Mouse (Mus musculus) splenic B cell, adult 2 months (primary cell): ENCODE measurements around the gene Cd40.

Experiments used
- DNase-seq: peaks from one replicate; pipeline ENCODE4 v3.0.0-alpha.2; 2011; ENCODE audit warnings: low read depth, low spot score
- H3K27me3 ChIP-seq: 2 replicates; pipeline ENCODE4 v1.6.1; 2012; ENCODE audit warnings: mild to moderate bottlenecking, low read length, moderate library complexity, mixed read lengths; ENCODE audit not compliant: control insufficient read depth, poor library complexity, insufficient read depth, severe bottlenecking
- H3K36me3 ChIP-seq: 2 replicates; pipeline ENCODE4 v1.6.1; 2012; ENCODE audit warnings: mild to moderate bottlenecking, low read length, moderate library complexity, mixed read lengths; ENCODE audit not compliant: control insufficient read depth, poor library complexity, insufficient read depth, severe bottlenecking

Cd40 gene

GRCm38 (mm10) chr2:165054888-165055852 is at the start of gene Cd40:
TSS of gene Cd40 (plus strand) at chr2:165055627.
- H3K27me3 ChIP-seq, result no peaks in the 10 kb centered on the region
- DNase-seq, result peak; percentile 87
- H3K36me3 ChIP-seq, result no peaks in the 10 kb centered on the region

DNA sequence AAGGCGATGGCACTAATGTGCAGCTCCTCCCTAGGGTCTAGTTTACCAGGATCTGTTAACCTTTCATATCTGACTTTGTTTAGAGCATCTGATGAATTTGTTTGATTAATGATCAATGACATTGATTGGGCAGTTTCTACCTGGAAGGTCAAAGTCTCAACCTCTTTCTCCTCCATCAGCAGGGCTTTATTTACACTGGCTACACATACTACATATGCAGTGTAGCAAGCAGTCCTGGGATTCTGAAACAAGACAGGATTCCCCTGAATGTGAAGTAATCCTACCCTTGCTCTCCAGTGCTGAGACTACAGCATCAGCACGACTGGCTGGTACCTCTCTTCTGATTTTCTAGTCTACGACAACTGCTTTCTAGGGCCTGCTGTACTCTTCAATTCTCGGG is 48.6 kb upstream of the Cd40 start:
- Histone ChIP-seq H3K36me3 (peaks cover 21% of the 10 kb centered on the region), H3K27me3 (no peaks in the 10 kb centered on the region)
- DNase-seq, result no peak

DNA sequence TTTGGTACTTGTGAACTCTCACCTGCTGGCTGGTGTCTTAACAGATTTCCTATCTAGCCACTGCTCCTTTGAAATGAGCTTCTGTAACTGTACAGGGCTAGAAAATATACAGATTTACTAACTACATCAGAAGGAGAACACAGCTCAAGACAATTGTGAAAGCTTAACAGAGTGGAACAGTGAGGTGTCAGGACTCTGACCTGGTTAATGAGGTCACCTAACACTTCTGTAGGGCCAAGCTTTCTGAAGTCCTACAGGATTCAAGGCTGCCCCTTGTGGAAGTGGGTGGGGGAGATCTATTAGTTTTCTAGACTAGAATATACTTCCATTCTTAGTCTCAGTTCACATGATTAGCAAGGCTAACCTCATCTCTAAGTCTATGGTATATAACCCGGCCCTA is 47.4 kb upstream of the Cd40 start:
- no peak for DNase-seq
- peaks cover 21% of the 10 kb centered on the region for H3K36me3 ChIP-seq
- no peaks in the 10 kb centered on the region for H3K27me3 ChIP-seq

DNA sequence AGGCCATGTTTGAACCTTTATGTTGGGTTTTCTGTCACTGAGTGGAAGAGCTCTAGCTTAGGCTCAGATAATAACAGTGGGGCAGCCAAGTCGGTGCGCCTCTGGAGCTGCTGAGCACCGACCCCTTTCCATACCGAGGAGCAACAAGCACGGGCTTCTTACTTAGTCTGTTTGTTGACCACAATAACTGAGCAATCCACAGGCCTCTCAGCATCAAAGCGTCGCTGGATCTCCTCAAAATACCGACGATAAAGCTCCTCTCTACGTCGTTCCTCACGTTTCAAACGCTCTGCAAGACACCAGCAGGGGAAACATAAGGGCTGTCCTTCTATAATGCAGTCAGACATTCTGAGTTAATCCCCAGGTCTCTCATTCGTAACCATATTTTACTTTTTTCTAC is 46.3 kb upstream of the Cd40 start:
- no peaks in the 10 kb centered on the region for H3K27me3 ChIP-seq
- peaks cover 21% of the 10 kb centered on the region for H3K36me3 ChIP-seq
- no peak for DNase-seq

- H3K27me3 ChIP-seq, result no peaks in the 10 kb centered on the region
- DNase-seq, result no peak
- H3K36me3 ChIP-seq, result peaks cover 21% of the 10 kb centered on the region
Measured at GRCm38 (mm10) chr2:165009581-165009980, 45.8 kb upstream of the Cd40 start.

GRCm38 (mm10) chr2:165010351-165010750 is 45.1 kb upstream of the Cd40 start:
- Histone ChIP-seq H3K27me3 (no peaks in the 10 kb centered on the region), H3K36me3 (peaks cover 21% of the 10 kb centered on the region; the same call in 1 of the 2 replicates)
- DNase-seq, result no peak

DNA sequence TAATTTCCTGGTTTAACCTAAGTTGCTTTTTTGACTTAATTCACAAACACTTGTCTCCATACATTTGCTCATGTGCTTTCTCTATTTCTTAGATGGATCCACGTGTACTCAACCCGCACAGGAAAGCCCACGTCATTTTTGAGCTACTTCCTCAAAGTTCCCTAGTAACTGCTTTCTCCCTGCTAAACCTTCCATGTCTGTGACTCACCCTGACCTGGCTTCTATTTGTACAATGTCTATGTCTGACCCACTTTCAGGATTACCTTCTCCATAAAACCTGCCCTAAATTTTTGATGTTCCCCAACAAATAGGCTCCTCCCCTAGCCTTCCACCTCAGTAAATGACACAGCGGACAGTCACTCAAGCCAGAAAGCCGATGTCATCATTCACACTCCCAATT is 40.5 kb upstream of the Cd40 start:
- peaks cover 8% of the 10 kb centered on the region; the same call in 1 of the 2 replicates for H3K36me3 ChIP-seq
- no peak for DNase-seq
- H3K27me3 ChIP-seq, result no peaks in the 10 kb centered on the region

DNA sequence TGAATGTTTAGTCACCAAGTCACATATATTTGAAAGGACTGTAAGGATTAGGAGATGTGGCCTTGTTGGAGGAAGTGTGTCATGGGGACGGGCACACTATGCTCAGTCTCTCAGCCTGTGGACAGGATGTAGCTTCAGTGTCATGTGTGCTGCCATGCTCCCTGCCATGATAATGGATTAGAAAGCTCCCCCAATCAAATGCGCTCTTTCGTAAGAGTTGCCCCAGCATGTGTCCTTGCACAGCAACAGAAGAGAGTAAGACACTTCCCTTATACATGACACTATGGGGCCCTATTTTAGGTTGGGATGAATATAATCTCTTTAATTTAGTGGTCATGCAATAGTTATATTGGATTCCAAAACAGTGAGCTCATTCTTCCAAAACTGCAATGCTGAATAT is 34.9 kb upstream of the Cd40 start:
- no peaks in the 10 kb centered on the region for H3K27me3 ChIP-seq
- no peak for DNase-seq
- peaks cover 2% of the 10 kb centered on the region; the same call in 1 of the 2 replicates for H3K36me3 ChIP-seq

DNA sequence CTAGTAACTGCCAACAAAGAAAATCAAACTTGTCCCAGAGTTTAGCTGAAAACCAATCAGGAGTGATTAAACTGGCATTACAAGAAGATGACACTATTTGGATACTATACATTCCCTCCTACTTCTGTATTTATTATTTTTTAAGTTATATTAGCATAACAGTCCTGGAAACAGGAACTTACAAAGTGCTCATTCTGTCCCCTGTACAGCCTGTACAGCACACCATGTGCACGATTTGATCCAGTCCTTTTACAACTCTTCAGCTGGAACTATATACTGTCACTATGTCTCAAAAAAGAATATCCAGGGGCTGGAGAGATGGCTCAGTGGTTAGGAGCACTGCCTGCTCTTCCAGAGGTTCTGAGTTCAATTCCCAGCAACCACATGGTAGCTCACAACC is 28.3 kb upstream of the Cd40 start:
- Histone ChIP-seq H3K36me3 (no peaks in the 10 kb centered on the region; the same call in 1 of the 2 replicates), H3K27me3 (no peaks in the 10 kb centered on the region)
- peak; percentile 12 for DNase-seq

DNA sequence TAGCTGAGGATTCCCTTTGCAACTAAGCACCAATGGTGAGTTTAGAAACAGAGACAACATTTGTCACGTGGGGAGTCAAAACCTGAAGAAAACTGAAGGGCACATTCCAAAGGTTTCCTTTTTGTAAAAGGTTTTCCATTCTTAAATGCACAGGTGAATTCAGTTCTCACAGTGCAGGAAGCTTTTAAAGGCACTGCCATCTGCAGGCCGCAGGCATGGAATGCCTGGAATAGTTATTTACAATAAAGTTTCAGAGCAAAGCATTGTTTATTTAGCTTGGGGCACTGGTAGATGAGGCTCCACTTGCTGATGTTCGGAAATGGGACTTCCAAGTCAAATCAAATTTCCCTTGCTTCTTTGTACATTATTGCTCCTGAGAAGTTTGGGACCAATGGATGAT is 22.9 kb upstream of the Cd40 start:
- Histone ChIP-seq H3K27me3 (no peaks in the 10 kb centered on the region), H3K36me3 (no peaks in the 10 kb centered on the region)
- DNase-seq, result no peak

DNA sequence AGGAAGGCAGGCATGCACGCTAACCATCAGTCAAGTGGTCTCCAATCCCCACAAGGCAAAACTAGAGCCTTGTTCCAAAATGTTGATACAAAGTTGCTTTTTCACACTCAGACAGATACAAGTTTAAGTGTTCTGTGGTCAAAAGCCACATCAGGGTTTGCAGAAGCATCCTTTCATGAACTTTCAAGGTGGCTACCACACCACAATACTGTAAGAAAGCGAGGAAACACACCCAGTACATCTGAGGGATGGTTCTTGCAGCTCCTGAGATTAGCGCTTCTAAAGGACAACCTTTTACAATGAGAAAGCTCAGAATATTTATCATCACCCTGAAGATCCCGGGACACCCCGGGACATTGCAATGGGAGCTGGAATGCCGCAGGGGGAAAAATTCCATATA is 22.1 kb upstream of the Cd40 start:
- Histone ChIP-seq H3K36me3 (no peaks in the 10 kb centered on the region), H3K27me3 (no peaks in the 10 kb centered on the region)
- DNase-seq, result no peak

GRCm38 (mm10) chr2:165034131-165035057 is 21.0 kb upstream of the Cd40 start, which contains the start of gene Ncoa5:
TSS of gene Ncoa5 (minus strand) at chr2:165034867.
- Histone ChIP-seq H3K36me3 (no peaks in the 10 kb centered on the region), H3K27me3 (no peaks in the 10 kb centered on the region)
- peak; percentile 96 for DNase-seq

- DNase-seq, result no peak
- H3K27me3 ChIP-seq, result no peaks in the 10 kb centered on the region
- no peaks in the 10 kb centered on the region for H3K36me3 ChIP-seq
Measured at GRCm38 (mm10) chr2:165035058-165035431, 20.4 kb upstream of the Cd40 start.

DNA sequence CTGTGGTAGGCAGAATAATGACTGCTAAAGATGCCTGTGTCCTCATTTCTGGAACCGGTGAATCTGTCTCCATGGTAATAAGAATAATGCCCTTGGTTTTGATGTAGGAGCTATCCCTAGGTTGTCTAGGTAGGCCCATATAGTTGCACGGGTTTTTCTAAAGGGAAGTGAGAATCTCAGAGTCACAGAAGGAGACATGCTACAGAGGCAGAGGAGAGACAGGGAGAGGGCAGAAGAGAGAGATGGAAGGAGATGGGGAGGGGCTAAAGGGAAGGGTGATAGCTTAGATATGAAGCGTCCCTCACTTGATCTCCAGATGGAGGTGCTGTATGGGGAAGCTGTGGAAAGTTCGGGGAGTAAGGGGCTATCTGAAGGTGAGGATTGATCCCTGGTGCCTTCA is 18.0 kb upstream of the Cd40 start:
- Histone ChIP-seq H3K36me3 (no peaks in the 10 kb centered on the region), H3K27me3 (no peaks in the 10 kb centered on the region)
- DNase-seq, result no peak

DNA sequence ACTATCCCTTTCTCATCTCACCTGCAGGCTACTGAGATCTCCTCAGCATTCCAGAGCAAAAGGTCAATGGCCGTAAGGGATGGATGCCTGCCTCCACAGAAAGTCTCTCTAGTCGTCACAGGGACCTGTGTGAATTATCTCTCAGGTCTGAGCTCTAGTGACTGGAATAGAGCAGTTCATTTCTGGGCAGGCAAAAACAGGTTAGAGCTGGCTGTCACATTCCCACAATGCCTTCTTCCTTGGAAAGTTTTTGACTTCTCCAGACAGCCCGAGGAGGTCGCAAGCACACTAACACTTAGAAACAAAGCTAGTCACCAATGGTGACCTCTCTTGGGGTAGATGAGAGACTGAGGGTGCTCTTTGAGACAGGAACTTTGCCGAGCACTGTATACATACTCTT is 13.3 kb upstream of the Cd40 start:
- no peaks in the 10 kb centered on the region for H3K27me3 ChIP-seq
- DNase-seq, result no peak
- H3K36me3 ChIP-seq, result no peaks in the 10 kb centered on the region
